16 mouse cellular contexts compared by ENCODE assay signal in the genomic region with DNA sequence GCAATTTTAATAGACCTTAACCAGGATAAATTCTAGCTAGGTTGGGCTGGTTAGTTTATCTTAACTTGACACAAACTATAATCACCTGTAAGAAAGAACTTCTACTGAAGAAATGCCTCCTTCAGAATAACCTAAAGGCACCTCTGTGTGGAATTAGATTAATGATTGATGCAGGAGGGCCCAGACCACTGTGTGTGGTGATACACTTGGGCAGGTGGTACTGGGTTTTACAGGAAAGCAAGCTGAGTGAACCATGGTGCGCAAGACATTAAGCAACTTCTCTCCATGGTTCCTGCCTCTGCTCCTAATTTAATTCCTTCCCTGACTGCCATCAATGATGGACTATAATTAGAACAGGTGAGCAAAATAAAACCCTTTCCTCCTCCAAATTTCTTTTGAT.
"Had no signal": no experiment of that assay in that cellular context is flagged by ENCODE, and none has a peak within 500 bp of the region (broad histone marks: within the 10 kb centered on the region; RNA-seq: fewer than 3 reads in every experiment).

No protein-coding gene starts in this region.

- DNase-seq: retina, postnatal 1 day; right cerebral cortex, adult 18-20 months; right cerebral cortex, postnatal 14 days; right cerebral cortex, postnatal 25 days; right cerebral cortex, postnatal 4 days; spleen, adult 18-20 months; thymus, adult 18-20 months; thymus, adult 2 months; thymus, postnatal 14 days; thymus, postnatal 25 days; thymus, postnatal 36 days; thymus, postnatal 4 days had no signal

- H3K4me3 ChIP-seq: neural tube, embryonic 13.5 days; neural tube, embryonic 15.5 days; stomach, embryonic 15.5 days had no signal

- H3K36me3 ChIP-seq: neural tube, embryonic 13.5 days; neural tube, embryonic 15.5 days; stomach, embryonic 15.5 days had no signal

- H3K4me1 ChIP-seq: neural tube, embryonic 13.5 days; neural tube, embryonic 15.5 days; stomach, embryonic 15.5 days had no signal

- H3K27me3 ChIP-seq: neural tube, embryonic 13.5 days; neural tube, embryonic 15.5 days; stomach, embryonic 15.5 days had no signal

- H3K4me2 ChIP-seq: neural tube, embryonic 13.5 days; neural tube, embryonic 15.5 days; stomach, embryonic 15.5 days had no signal

- H3K27ac ChIP-seq: neural tube, embryonic 13.5 days; neural tube, embryonic 15.5 days; stomach, embryonic 15.5 days; stomach, postnatal 0 days had no signal

- H3K9ac ChIP-seq: neural tube, embryonic 13.5 days; neural tube, embryonic 15.5 days; stomach, embryonic 15.5 days had no signal

- H3K9me3 ChIP-seq: neural tube, embryonic 13.5 days; neural tube, embryonic 15.5 days; stomach, embryonic 15.5 days had no signal
